Mouse (Mus musculus): ENCODE measurements around the gene Nol10. TPM values are rescaled to one million over a fixed set of nuclear protein-coding genes. Genes with fewer than 3 reads are reported as not detected.
"Not testable (repeated sequence)": the region's sequence is repeated elsewhere in the genome, so short reads cannot be mapped to it uniquely, and the experiment has no call there.

The Nol10 gene
- total RNA-seq, 2 experiments from 2014 or later: 19.3 to 20.6 TPM

- DNase-seq (ENCODE audit: extremely low spot score in 1 of 2, low spot score in 1 of 2): no peak
These were observed 102.2 kb downstream of the Nol10 start for GRCm38 (mm10) chr12:17450503-17450902.

- no peak for DNase-seq (ENCODE audit: extremely low spot score in 1 of 2, low spot score in 1 of 2)
These were observed 102.7 kb downstream of the Nol10 start for GRCm38 (mm10) chr12:17450908-17451307.

GRCm38 (mm10) chr12:17452273-17452672 is 104.0 kb downstream of the Nol10 start:
- no peak for DNase-seq (ENCODE audit: extremely low spot score in 1 of 2, low spot score in 1 of 2)

GRCm38 (mm10) chr12:17453918-17454317 is 105.7 kb downstream of the Nol10 start:
- no peak for DNase-seq (ENCODE audit: extremely low spot score in 1 of 2, low spot score in 1 of 2)

- DNase-seq (ENCODE audit: extremely low spot score in 1 of 2, low spot score in 1 of 2): no peak
These were observed 106.8 kb downstream of the Nol10 start for GRCm38 (mm10) chr12:17455096-17455495.

GRCm38 (mm10) chr12:17459223-17459622 is 111.0 kb downstream of the Nol10 start:
- DNase-seq (ENCODE audit: extremely low spot score in 1 of 2, low spot score in 1 of 2): not testable (repeated sequence)

GRCm38 (mm10) chr12:17463706-17464105 is 115.4 kb downstream of the Nol10 start:
- DNase-seq (ENCODE audit: extremely low spot score in 1 of 2, low spot score in 1 of 2): no peak

GRCm38 (mm10) chr12:17464550-17464949 is 116.3 kb downstream of the Nol10 start:
- not testable (repeated sequence) for DNase-seq (ENCODE audit: extremely low spot score in 1 of 2, low spot score in 1 of 2)

GRCm38 (mm10) chr12:17466791-17467190 is 118.5 kb downstream of the Nol10 start:
- no peak for DNase-seq (ENCODE audit: extremely low spot score in 1 of 2, low spot score in 1 of 2)

GRCm38 (mm10) chr12:17468359-17468758 is 120.1 kb downstream of the Nol10 start:
- no peak for DNase-seq (ENCODE audit: extremely low spot score in 1 of 2, low spot score in 1 of 2)

GRCm38 (mm10) chr12:17469869-17470268 is 121.6 kb downstream of the Nol10 start:
- no peak for DNase-seq (ENCODE audit: extremely low spot score in 1 of 2, low spot score in 1 of 2)

GRCm38 (mm10) chr12:17470528-17470927 is 122.3 kb downstream of the Nol10 start:
- DNase-seq (ENCODE audit: extremely low spot score in 1 of 2, low spot score in 1 of 2): not testable (repeated sequence)

GRCm38 (mm10) chr12:17471405-17471804 is 123.1 kb downstream of the Nol10 start:
- DNase-seq (ENCODE audit: extremely low spot score in 1 of 2, low spot score in 1 of 2): no peak

GRCm38 (mm10) chr12:17473128-17473527 is 124.9 kb downstream of the Nol10 start:
- no peak for DNase-seq (ENCODE audit: extremely low spot score in 1 of 2, low spot score in 1 of 2)

- no peak for DNase-seq (ENCODE audit: extremely low spot score in 1 of 2, low spot score in 1 of 2)
These were observed 125.6 kb downstream of the Nol10 start for GRCm38 (mm10) chr12:17473862-17474261.

- DNase-seq (ENCODE audit: extremely low spot score in 1 of 2, low spot score in 1 of 2): no peak
These were observed 126.4 kb downstream of the Nol10 start for GRCm38 (mm10) chr12:17474681-17475080.

- DNase-seq (ENCODE audit: extremely low spot score in 1 of 2, low spot score in 1 of 2): no peak
These were observed 126.9 kb downstream of the Nol10 start for GRCm38 (mm10) chr12:17475146-17475545.

- DNase-seq (ENCODE audit: extremely low spot score in 1 of 2, low spot score in 1 of 2): no peak
These were observed 129.9 kb downstream of the Nol10 start for GRCm38 (mm10) chr12:17478196-17478595.

- DNase-seq (ENCODE audit: extremely low spot score in 1 of 2, low spot score in 1 of 2): no peak
These were observed 130.6 kb downstream of the Nol10 start for GRCm38 (mm10) chr12:17478856-17479255.

Data from layer of hippocampus, postnatal 25 days (tissue).